Mouse (Mus musculus): ENCODE results near the gene D230025D16Rik. TPM values are rescaled to one million over a fixed set of nuclear protein-coding genes. Genes with fewer than 3 reads are reported as not detected.
"Not testable (repeated sequence)": the region's sequence is repeated elsewhere in the genome, so short reads cannot be mapped to it uniquely, and the experiment has no call there.

The D230025D16Rik gene
- polyA plus RNA-seq, 1 experiment from 2014 or later = 27.3 TPM

DNA sequence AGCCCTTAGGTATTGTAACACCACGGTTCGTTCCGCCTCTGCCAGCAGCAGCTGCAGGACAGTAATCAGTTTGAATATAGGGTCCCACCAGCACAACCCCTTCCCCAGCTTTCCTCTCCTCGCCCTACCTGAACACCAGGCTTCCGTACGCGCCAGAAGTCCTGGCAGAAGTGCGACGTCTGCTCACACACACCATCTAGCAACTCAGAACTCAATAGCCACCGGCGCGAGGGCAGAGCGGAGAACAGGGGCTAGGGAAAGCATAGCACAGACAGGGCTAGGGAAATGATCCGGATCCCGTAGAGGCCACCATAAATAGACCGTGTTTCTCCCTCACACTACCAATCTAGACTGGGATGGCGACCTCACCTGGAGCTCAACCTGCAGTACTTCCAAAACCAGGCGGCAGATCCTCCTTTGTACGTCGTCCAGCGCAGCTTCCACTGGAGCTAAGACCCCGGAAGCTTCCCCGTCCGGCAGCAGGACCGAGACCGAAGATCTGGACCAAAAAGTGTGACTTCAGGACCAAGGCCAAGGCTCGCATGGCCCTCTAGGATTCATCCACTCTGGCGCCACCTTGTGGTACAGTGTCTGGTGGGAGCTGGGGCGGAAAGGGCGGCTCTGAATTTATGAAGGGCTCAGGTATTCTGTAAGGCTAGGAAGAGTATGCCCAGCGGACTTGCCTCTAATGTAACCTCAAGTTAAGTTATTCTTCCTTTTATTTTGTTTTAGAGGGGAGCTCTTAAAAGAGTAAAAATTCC lies 65.8 kb downstream of the D230025D16Rik start:
- Histone ChIP-seq H3K27me3 (peaks cover 7% of the 10 kb centered on the region), H3K4me3 (peak overlapping the region; percentile 51), H3K36me3 (peaks cover under 1% of the 10 kb centered on the region; the same call in 1 of the 2 replicates), H3K27ac (replicated peaks) (no peak overlapping the region), H3K9ac (peak overlapping the region; percentile 75), H3K9me3 (no peaks in the 10 kb centered on the region), H3K4me2 (peak overlapping the region; percentile 76), H3K4me1 (replicated peaks) (peaks cover 50% of the 10 kb centered on the region)
- 9% methylated on average over 31 of the region's 31 CpGs for WGBS
- ATAC-seq (ENCODE audit: low read depth) = no peak

DNA sequence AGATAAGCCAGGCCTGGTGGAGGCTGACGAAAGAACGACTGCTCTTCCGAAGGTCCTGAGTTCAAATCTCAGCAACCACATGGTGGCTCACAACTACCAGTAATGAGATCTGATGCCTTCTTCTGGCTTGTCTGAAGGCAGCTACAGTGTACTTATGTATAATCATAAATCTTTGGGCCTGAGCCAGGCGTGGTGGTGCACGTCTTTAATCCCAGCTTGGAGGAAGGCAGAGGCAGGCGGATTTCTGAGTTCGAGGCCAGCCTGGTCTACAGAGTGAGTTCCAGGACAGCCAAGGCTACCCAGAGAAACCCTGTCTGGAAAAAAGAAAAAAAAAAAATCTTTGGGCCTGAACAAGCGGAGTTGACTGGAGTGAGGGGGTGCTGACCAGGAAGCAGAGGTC lies 66.4 kb downstream of the D230025D16Rik start:
- H3K9me3 ChIP-seq; H3K9ac ChIP-seq; H3K36me3 ChIP-seq; H3K4me3 ChIP-seq; H3K27me3 ChIP-seq; ATAC-seq (ENCODE audit: low read depth); H3K4me2 ChIP-seq; H3K27ac ChIP-seq (replicated peaks): not testable (repeated sequence)
- peaks cover 43% of the 10 kb centered on the region for H3K4me1 ChIP-seq (replicated peaks)
- 86% methylated on average over 8 of the region's 8 CpGs for WGBS

DNA sequence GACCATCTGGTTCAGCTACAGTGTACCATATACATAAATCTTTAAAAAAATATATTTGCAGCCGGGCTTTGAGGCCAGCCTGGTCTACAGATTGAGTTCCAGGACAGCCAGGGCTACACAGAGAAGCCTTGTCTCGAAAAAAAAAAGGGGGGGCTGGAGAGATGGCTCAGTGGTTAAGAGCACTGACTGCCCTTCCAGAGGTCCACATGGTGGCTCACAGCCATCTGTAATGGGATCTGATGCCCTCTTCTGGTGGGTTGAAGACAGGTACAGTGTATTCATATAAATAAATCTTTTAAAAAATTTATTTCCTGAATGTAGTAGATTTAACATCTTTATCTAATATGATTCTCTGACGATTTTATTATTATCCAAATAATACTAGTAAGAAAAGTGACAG lies 66.9 kb downstream of the D230025D16Rik start:
- not testable (repeated sequence) for H3K27me3 ChIP-seq; H3K9me3 ChIP-seq; H3K4me2 ChIP-seq; H3K4me3 ChIP-seq; H3K27ac ChIP-seq (replicated peaks); ATAC-seq (ENCODE audit: low read depth); H3K36me3 ChIP-seq; H3K9ac ChIP-seq
- peaks cover 42% of the 10 kb centered on the region for H3K4me1 ChIP-seq (replicated peaks)
- 77% methylated on average over 3 of the region's 3 CpGs for WGBS

DNA sequence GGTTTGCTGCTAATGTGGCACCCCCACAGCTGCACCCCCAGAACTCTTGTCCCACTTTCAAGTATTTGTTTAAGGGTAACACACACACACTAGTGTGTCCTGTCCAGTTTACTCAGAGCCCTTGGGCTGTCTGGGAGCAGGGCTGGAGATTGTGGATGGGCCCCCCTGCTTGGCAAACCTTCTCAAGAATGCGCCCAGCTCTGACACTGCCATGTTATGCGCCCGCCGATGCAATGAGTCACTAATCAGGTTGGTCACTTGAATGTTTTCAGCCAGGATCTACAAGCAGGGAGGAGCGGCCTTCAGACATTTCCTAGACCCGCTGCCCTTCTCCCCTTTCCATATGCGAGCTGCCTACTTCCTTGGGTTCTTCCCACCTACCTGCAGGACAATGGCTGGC lies 67.5 kb downstream of the D230025D16Rik start:
- H3K9ac ChIP-seq = no peak overlapping the region
- H3K4me3 ChIP-seq = no peak overlapping the region
- H3K36me3 ChIP-seq = no peaks in the 10 kb centered on the region
- no peak overlapping the region for H3K27ac ChIP-seq (replicated peaks)
- H3K4me1 ChIP-seq (replicated peaks) = peaks cover 40% of the 10 kb centered on the region
- peaks cover 7% of the 10 kb centered on the region for H3K27me3 ChIP-seq
- WGBS = 86% methylated on average over 7 of the region's 7 CpGs
- H3K9me3 ChIP-seq = no peaks in the 10 kb centered on the region
- no peak overlapping the region for H3K4me2 ChIP-seq
- ATAC-seq (ENCODE audit: low read depth) = no peak

DNA sequence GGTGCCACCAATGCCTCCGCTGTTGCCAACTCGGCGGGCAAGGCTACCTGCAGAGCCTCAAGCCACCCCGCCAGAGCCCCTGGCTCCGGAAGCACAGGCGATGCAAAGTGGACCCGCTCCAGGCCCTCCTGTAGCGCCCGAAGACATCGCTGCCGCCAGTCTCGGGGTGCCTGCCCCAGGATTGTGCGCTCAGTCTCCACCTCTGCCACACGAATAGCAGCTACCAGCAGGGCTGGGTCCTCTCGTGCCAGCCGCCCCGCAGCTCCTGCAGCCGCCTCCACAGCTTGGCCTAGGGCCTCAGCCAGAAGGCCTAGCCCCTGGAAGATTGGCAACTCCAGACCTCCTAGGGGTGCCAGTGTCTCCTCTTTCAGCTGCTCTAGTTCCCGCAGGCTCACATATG lies 68.5 kb downstream of the D230025D16Rik start:
- peaks cover 36% of the 10 kb centered on the region for H3K4me1 ChIP-seq (replicated peaks)
- H3K36me3 ChIP-seq = no peaks in the 10 kb centered on the region
- H3K27me3 ChIP-seq = peaks cover 7% of the 10 kb centered on the region
- no peak overlapping the region for H3K4me2 ChIP-seq
- H3K9ac ChIP-seq = no peak overlapping the region
- ATAC-seq (ENCODE audit: low read depth) = no peak
- no peak overlapping the region for H3K4me3 ChIP-seq
- no peak overlapping the region for H3K27ac ChIP-seq (replicated peaks)
- no peaks in the 10 kb centered on the region for H3K9me3 ChIP-seq
- 65% methylated on average over 19 of the region's 19 CpGs for WGBS

DNA sequence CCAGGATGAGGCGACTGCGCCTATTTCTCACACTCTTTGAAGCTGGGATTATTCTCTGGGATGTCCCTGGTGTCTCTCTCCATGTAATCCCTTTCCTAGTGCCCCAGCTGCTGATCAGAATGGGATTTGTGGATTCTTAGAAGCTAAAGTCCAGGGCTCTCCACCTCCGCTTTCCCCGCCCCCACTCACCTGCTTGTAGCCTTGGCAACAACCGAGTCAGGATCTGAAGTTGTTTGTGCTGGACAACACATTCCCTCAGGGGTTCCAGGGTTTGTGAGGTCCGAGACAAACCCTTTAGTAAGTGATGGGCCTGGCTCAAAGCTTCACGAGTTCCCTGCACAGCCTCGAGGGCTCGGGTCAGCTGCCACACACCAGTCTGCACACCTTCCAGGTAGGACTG lies 69.8 kb downstream of the D230025D16Rik start:
- H3K4me3 ChIP-seq = peak overlapping the region; percentile 12
- H3K4me1 ChIP-seq (replicated peaks) = peaks cover 37% of the 10 kb centered on the region
- no peaks in the 10 kb centered on the region for H3K9me3 ChIP-seq
- no peak overlapping the region for H3K9ac ChIP-seq
- ATAC-seq (ENCODE audit: low read depth) = no peak
- no peak overlapping the region for H3K27ac ChIP-seq (replicated peaks)
- H3K4me2 ChIP-seq = peak overlapping the region; percentile 25
- peaks cover 4% of the 10 kb centered on the region for H3K36me3 ChIP-seq
- 70% methylated on average over 9 of the region's 9 CpGs for WGBS
- peaks cover 7% of the 10 kb centered on the region for H3K27me3 ChIP-seq

DNA sequence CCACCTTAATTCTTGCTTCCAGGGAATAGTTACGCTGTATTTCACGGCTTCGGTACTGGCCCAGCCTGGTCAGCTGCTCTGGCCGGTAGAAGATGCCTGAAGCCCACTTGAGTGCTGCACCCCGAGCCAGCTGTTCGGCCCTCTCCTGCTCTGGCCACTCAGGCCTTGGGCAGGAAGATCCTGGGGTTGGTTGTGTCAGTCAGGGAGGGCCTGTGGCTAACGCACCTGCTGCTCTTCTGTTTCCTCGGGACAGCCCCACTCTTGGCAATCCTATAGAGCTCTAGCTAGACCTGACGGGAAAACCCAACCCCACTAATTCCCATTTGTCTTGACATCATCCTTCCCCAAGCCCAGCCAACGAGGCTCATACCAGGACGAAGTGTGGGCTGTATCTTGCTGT lies 70.3 kb downstream of the D230025D16Rik start:
- no peak for ATAC-seq (ENCODE audit: low read depth)
- peaks cover 32% of the 10 kb centered on the region for H3K4me1 ChIP-seq (replicated peaks)
- peak overlapping the region; percentile 12 for H3K4me3 ChIP-seq
- 0 out of 2 replicates have a peak overlapping the region, but pooled peaks have one; percentile 33 for H3K27ac ChIP-seq (replicated peaks)
- peak overlapping the region; percentile 25 for H3K4me2 ChIP-seq
- peaks cover 9% of the 10 kb centered on the region for H3K36me3 ChIP-seq
- 0 out of 2 replicates have a peak overlapping the region, but pooled peaks have one; percentile 22 for H3K9ac ChIP-seq
- peaks cover 7% of the 10 kb centered on the region for H3K27me3 ChIP-seq
- H3K9me3 ChIP-seq = no peaks in the 10 kb centered on the region
- WGBS = 71% methylated on average over 11 of the region's 11 CpGs

DNA sequence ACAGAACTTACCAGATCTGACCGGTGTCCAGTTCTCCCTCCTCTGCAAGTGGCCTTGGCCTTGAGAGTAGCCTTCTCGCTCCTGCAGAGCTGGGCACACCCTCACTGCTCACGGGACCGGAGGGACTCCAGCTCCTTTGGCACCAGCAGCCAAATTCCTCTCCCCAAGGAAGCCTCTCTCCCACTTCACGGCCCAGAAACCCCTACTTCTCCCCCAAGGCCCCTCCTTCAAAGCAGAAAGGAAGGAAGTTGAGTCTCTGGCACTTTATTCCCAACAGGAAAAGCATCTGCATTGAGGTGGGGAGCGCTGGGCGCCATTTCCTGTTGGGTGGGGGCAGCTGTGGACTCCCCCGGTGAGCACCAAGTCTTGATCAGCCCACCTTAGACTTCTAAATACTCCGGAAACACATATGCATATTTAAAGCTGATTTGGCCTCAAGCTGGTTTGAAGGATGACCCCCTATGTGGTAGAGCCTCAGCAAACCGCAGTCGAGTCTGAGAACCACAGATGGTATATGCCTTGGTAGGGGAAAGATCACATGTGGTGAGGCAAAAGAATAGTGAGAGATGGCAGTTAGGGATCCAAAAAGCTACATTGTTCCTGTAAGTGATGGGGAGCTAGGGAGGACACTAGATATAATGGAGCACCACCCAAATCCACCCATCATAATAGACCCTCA lies 71.1 kb downstream of the D230025D16Rik start, which contains the start of gene Exoc3l:
Gene Exoc3l, minus strand, starts transcription at position 207 of the 679 bp plus-strand sequence.
- H3K9me3 ChIP-seq = no peaks in the 10 kb centered on the region
- H3K4me2 ChIP-seq = peak within 1 kb of the TSS; percentile 99
- no peak for ATAC-seq (ENCODE audit: low read depth)
- H3K4me1 ChIP-seq (replicated peaks) = peaks cover 24% of the 10 kb centered on the region
- H3K9ac ChIP-seq = 0 out of 2 replicates have a peak within 1 kb of the TSS, but pooled peaks have one; percentile 22
- H3K36me3 ChIP-seq = peaks cover 17% of the 10 kb centered on the region
- peak within 1 kb of the TSS; percentile 98 for H3K4me3 ChIP-seq
- 67% methylated on average over 11 of the region's 11 CpGs for WGBS
- peaks cover 7% of the 10 kb centered on the region for H3K27me3 ChIP-seq
- peak within 1 kb of the TSS; percentile 65 for H3K27ac ChIP-seq (replicated peaks)

DNA sequence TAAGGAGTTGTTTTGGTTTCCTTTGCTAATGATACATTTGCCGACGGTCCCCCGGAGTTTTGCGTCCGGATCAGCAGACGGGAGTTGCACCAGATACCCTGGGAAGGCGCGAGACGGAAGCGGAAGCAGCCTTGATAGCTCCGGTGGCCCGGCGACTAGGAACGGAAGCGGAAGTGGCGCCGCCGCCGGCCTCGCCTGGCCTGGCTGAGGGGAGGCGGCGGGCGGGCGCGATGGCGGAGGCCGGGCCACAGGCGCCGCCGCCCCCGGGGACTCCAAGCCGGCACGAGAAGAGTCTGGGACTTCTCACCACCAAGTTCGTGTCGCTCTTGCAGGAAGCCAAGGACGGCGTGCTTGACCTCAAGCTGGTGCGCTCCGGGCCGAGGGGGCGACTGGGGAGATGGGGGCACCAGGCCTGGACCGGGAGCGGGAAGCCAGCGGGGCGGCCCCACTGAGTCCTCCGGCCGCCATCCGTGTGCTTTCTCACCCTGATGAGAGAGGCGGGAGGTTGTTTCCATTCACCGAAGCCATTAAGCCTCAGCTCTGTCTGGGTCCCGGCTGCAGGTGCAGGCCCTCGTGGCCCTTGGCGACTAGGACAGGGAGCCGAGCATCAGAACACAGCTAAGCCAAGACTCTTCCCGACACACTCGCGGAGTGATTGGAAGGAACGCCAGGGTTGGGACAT lies 72.7 kb downstream of the D230025D16Rik start, which contains the start of gene E2f4:
Gene E2f4, plus strand, starts transcription at position 153 of the 682 bp plus-strand sequence.
- WGBS = under 1% methylated on average over 58 of the region's 58 CpGs
- H3K27ac ChIP-seq (replicated peaks) = peak within 1 kb of the TSS; percentile 67

DNA sequence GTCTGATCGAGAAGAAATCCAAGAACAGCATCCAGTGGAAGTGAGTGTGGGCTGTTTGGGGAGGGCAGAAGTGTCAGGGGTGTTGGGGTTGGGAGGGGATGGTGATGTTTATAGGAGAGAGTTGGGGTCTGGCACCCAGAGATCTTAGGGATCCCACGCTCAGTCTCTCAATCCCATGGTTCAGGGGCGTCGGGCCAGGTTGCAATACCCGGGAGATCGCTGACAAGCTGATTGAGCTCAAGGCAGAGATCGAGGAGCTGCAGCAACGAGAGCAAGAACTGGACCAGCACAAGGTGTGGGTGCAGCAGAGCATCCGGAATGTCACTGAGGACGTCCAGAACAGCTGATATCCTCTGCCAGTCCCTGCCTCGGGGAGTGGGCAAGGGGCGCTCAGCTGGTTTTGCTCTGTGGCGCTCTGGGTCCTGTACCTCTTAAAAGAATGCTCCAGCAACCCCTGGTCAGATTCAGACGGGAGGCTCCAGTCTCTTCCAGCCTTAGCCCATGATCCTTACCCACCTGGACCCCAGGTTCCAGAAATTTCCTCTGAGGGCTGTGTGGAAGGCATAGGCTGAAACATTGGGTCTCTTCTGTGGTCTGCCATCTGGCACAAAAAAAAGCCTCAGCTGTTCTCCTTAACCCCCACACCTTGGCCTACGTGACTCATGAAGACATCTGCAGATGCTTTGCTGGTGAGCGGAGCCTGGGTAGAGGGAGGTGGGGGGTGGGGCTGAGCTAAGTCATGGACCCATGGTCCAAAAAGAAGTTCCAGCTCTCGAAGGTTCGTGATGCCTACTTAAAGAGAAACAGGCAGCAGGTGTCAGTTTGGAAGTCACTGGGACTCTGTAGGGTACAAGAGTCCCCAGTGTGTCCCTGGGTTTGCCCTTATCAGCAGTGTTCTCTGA lies 73.7 kb downstream of the D230025D16Rik start:
- peaks cover 4% of the 10 kb centered on the region for H3K27me3 ChIP-seq
- no peaks in the 10 kb centered on the region for H3K9me3 ChIP-seq
- H3K36me3 ChIP-seq = peaks cover 41% of the 10 kb centered on the region
- no peak for ATAC-seq (ENCODE audit: low read depth)
- peak overlapping the region; percentile 98 for H3K4me3 ChIP-seq
- H3K4me2 ChIP-seq = peak overlapping the region; percentile 99
- H3K9ac ChIP-seq = peak overlapping the region; percentile 96
- 62% methylated on average over 18 of the region's 18 CpGs for WGBS
- H3K4me1 ChIP-seq (replicated peaks) = peaks cover 21% of the 10 kb centered on the region
- 0 out of 2 replicates have a peak overlapping the region, but pooled peaks have one; percentile 67 for H3K27ac ChIP-seq (replicated peaks)

More for the DNA sequence above, 72.7 kb downstream of the D230025D16Rik start, which contains the start of gene E2f4:
- peak within 1 kb of the TSS; percentile 99 for H3K4me2 ChIP-seq
- H3K27me3 ChIP-seq = peaks cover 7% of the 10 kb centered on the region
- H3K9ac ChIP-seq = peak within 1 kb of the TSS; percentile 96
- peaks cover 21% of the 10 kb centered on the region for H3K4me1 ChIP-seq (replicated peaks)
- ATAC-seq (ENCODE audit: low read depth) = peak; percentile 91
- peaks cover 32% of the 10 kb centered on the region for H3K36me3 ChIP-seq
- H3K9me3 ChIP-seq = no peaks in the 10 kb centered on the region
- peak within 1 kb of the TSS; percentile 98 for H3K4me3 ChIP-seq

DNA sequence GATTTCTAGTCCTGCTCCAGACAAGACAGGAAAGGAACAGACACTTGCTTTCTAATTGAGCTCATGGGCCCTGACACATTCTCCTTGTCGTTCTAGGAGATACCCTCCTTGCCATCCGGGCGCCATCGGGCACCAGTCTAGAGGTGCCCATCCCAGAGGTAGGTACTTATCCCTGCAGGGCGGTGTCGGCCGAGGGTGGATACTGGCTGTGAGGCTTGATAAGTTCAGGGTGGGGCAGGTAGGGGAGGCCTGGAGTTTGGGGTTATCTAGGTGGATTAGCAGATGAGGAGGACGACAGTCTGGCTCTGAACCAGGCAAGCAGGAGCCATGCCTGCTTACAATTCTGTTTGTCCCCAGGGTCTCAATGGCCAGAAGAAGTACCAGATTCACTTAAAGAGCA lies 75.0 kb downstream of the D230025D16Rik start:
- H3K27ac ChIP-seq (replicated peaks) = no peak overlapping the region
- H3K4me3 ChIP-seq = no peak overlapping the region
- no peak for ATAC-seq (ENCODE audit: low read depth)
- 93% methylated on average over 8 of the region's 8 CpGs for WGBS
- peaks cover 29% of the 10 kb centered on the region for H3K4me1 ChIP-seq (replicated peaks)
- no peaks in the 10 kb centered on the region; the same call in 1 of the 2 replicates for H3K27me3 ChIP-seq
- H3K4me2 ChIP-seq = no peak overlapping the region
- no peaks in the 10 kb centered on the region for H3K9me3 ChIP-seq
- no peak overlapping the region for H3K9ac ChIP-seq
- peaks cover 55% of the 10 kb centered on the region for H3K36me3 ChIP-seq
